Mouse (Mus musculus) frontal cortex, adult (tissue): Measurements from ENCODE around the gene Vmn2r100.

Experiments used
- ATAC-seq: cut with Nextera tagmentation; 2 replicates; pipeline ENCODE4 v1.9.2; 2017; ENCODE audit warnings: mild to moderate bottlenecking, moderate library complexity, mixed read lengths; ENCODE audit not compliant: low TSS enrichment

Vmn2r100 gene

DNA sequence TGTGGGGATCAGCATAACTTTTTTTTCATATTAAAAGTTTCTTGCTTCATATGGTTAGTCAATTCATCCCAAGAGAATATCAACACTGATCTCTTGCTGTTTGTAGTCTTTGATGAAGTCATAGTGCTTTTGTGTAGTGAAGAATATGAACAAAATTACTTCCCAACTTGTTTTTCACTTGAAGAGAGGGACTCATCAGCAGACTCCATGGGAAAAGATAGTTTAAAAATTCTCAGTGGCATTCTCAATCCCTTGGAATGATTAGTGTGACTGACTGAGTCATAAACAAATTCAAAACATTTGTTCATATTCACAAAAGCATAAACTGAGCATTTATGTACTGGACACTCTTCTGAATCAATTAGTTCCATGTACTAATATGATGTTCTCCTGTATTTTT is at the start of gene Vmn2r100:
TSS of gene Vmn2r100 (plus strand) at position 301 of the 400 bp plus-strand sequence.
- no peak for ATAC-seq

DNA sequence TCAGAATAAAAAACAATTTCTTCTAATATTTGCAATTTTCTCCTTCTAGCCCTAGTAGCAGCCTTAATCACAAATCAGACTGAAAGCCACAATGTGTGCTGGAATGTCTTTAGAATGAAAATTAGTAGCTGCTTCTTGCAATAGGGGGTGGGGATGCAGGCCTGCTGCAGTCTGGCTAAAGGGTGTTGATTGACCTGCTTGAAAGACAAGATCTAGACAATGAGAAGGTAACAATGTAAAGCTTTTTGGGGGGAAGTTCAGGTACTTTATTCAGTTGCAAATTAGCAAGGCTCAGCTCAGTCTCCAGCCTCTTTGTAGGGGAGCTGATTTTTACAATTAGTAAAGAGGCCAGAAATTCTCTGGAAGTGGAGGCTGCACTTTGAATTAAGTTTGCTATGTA is 21.7 kb upstream of the Vmn2r100 start:
- no peak for ATAC-seq

GRCm38 (mm10) chr17:19576927-19577326 is 72.4 kb downstream of the Vmn2r100 start, which contains the start of gene Vmn2r101:
Gene Vmn2r101 (plus strand): TSS chr17:19577227.
- ATAC-seq: no peak
